Mouse (Mus musculus): ENCODE data around the gene Syt9. TPM values are rescaled to one million over a fixed set of nuclear protein-coding genes. Genes with fewer than 3 reads are reported as not detected.

The Syt9 gene
- polyA plus RNA-seq, 1 experiment from 2014 or later: 1.9 TPM

DNA sequence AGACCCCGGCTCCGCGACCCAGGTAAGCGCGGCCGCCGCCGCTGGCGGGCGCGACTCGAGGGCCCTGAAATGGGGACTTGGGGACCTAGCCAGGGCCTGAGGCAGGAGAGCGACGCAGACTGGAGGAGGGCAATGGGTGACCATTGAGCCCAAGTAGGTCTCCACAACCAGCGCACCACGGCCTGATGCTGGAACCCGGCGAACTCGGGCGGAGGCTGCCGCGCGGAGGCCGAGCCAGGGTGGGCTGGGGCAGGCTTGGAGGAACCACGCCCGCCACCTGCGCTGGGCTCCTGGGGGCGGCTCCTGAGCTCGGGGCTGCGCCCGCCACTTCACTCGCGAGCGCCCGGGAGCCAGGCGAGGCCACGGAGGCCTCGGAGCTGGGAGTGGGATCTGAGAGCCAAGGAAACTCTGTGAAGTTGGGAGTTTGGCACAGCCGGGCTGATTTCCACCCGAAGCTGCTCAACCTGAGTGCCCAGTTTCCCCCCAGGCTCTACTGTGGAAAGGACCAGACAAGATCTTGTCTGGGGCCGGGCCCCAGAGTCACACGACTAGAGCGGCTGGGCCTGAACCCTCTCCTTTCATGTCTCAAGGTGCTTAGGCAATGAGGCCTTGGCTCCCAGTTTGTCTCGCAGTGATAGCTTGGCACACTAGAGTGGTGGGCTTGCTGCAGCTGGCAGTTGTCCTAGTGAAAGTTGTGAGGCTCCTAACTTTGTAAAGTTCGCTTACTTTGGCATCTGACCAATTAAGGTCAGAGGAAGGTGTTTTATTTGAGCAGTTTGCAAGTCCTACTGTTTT lies 795 bp downstream of the Syt9 start:
- H3K9ac ChIP-seq (ENCODE audit: low read length): peak overlapping the region; percentile 73

DNA sequence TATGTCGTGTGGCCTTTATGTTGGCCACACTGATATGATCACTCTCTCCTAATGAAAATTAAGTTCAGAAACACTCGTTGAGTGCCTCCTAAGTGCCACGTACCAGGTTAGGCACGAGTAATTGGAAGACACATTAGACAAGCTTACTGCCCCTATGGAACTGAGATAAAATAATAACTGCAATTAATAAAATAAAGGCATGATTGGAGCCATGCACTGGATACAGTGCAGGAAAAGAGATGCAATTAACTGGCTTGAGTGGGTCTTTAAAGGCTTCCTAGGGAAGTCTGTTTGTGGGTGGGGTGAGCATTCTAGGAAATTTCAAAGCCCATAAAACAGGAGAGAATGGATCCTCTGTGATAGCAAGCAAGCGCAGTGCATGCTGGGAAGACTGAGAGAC lies 10.0 kb downstream of the Syt9 start:
- H3K9me3 ChIP-seq (replicated peaks; ENCODE audit: control insufficient read depth, low read length): no peaks in the 10 kb centered on the region
- H3K4me2 ChIP-seq (ENCODE audit: low read depth, low read length): no peak overlapping the region
- WGBS: 89% methylated on average over 5 of the region's 5 CpGs
- no peak overlapping the region for H3K9ac ChIP-seq (ENCODE audit: low read length)
- H3K36me3 ChIP-seq (ENCODE audit: control insufficient read depth, insufficient read depth, low read length): no peaks in the 10 kb centered on the region
- H3K27ac ChIP-seq (ENCODE audit: low read length): no peak overlapping the region
- no peak for ATAC-seq (ENCODE audit: insufficient read depth, low FRiP score)
- H3K27me3 ChIP-seq (ENCODE audit: control insufficient read depth, insufficient read depth, low read length): no peaks in the 10 kb centered on the region
- H3K4me3 ChIP-seq (replicated peaks; ENCODE audit: low read length): no peak overlapping the region
- no peaks in the 10 kb centered on the region for H3K4me1 ChIP-seq (ENCODE audit: control insufficient read depth, insufficient read depth, low read length)

More for the DNA sequence above, 795 bp downstream of the Syt9 start:
- WGBS: 4% methylated on average over 45 of the region's 45 CpGs
- Histone ChIP-seq H3K4me1 (ENCODE audit: control insufficient read depth, insufficient read depth, low read length) (peaks cover 8% of the 10 kb centered on the region; the same call in 1 of the 2 replicates), H3K4me2 (ENCODE audit: low read depth, low read length) (peak overlapping the region; percentile 100), H3K36me3 (ENCODE audit: control insufficient read depth, insufficient read depth, low read length) (no peaks in the 10 kb centered on the region), H3K9me3 (replicated peaks; ENCODE audit: control insufficient read depth, low read length) (no peaks in the 10 kb centered on the region), H3K4me3 (replicated peaks; ENCODE audit: low read length) (peak overlapping the region; percentile 67), H3K27ac (ENCODE audit: low read length) (no peak overlapping the region), H3K27me3 (ENCODE audit: control insufficient read depth, insufficient read depth, low read length) (peaks cover 41% of the 10 kb centered on the region)
- ATAC-seq (ENCODE audit: insufficient read depth, low FRiP score): peak; percentile 56; the same call in 1 of the 2 replicates

DNA sequence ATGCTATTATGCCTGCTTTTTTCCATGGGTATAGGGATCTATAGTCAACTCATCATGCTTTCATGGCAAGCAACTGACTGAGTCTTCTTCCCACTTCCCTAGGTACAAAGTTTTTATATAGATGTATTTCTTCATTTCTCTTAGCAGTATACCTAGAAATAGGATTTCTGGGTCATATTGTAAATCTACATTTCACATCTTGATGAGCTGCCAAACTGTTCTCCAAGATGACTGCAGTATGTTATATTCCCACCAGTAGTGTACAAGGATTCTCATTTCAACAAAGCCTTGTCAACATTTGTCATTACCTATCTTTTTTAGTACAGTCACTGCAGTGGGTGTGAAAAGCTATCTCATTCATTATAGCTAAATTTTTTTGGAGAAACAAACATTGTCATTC lies 19.1 kb downstream of the Syt9 start:
- ATAC-seq (ENCODE audit: insufficient read depth, low FRiP score): no peak

DNA sequence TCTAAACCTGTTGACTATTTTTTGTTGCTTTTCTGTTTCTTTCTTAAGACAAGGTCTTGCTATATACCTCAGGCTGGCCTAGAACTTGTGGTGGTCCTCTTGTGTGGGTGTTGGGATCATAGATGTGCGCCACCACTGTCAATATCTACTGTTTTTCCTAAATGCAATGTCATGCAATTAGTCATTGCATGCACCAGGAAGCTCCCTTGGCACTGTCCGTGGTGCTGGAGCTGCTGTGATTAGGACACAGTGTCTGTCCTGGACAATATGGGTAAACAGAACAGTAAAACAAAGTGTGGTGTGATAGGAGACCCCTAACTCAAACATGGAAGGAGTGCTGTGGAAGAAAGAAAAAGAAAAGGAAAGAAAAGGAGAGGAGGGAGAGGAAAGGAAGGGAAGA lies 22.2 kb downstream of the Syt9 start:
- H3K9me3 ChIP-seq (replicated peaks; ENCODE audit: control insufficient read depth, low read length): no peaks in the 10 kb centered on the region
- no peak for ATAC-seq (ENCODE audit: insufficient read depth, low FRiP score)
- H3K9ac ChIP-seq (ENCODE audit: low read length): no peak overlapping the region
- H3K4me1 ChIP-seq (ENCODE audit: control insufficient read depth, insufficient read depth, low read length): no peaks in the 10 kb centered on the region
- H3K4me3 ChIP-seq (replicated peaks; ENCODE audit: low read length): no peak overlapping the region
- no peaks in the 10 kb centered on the region for H3K27me3 ChIP-seq (ENCODE audit: control insufficient read depth, insufficient read depth, low read length)
- no peaks in the 10 kb centered on the region for H3K36me3 ChIP-seq (ENCODE audit: control insufficient read depth, insufficient read depth, low read length)
- 49% methylated on average over 2 of the region's 2 CpGs for WGBS
- no peak overlapping the region for H3K27ac ChIP-seq (ENCODE audit: low read length)
- H3K4me2 ChIP-seq (ENCODE audit: low read depth, low read length): no peak overlapping the region

More for the DNA sequence above, 19.1 kb downstream of the Syt9 start:
- no peaks in the 10 kb centered on the region for H3K36me3 ChIP-seq (ENCODE audit: control insufficient read depth, insufficient read depth, low read length)
- H3K4me2 ChIP-seq (ENCODE audit: low read depth, low read length): no peak overlapping the region
- H3K27me3 ChIP-seq (ENCODE audit: control insufficient read depth, insufficient read depth, low read length): no peaks in the 10 kb centered on the region
- no peaks in the 10 kb centered on the region for H3K9me3 ChIP-seq (replicated peaks; ENCODE audit: control insufficient read depth, low read length)
- H3K4me3 ChIP-seq (replicated peaks; ENCODE audit: low read length): no peak overlapping the region
- no peaks in the 10 kb centered on the region for H3K4me1 ChIP-seq (ENCODE audit: control insufficient read depth, insufficient read depth, low read length)
- no peak overlapping the region for H3K9ac ChIP-seq (ENCODE audit: low read length)
- no peak overlapping the region for H3K27ac ChIP-seq (ENCODE audit: low read length)

DNA sequence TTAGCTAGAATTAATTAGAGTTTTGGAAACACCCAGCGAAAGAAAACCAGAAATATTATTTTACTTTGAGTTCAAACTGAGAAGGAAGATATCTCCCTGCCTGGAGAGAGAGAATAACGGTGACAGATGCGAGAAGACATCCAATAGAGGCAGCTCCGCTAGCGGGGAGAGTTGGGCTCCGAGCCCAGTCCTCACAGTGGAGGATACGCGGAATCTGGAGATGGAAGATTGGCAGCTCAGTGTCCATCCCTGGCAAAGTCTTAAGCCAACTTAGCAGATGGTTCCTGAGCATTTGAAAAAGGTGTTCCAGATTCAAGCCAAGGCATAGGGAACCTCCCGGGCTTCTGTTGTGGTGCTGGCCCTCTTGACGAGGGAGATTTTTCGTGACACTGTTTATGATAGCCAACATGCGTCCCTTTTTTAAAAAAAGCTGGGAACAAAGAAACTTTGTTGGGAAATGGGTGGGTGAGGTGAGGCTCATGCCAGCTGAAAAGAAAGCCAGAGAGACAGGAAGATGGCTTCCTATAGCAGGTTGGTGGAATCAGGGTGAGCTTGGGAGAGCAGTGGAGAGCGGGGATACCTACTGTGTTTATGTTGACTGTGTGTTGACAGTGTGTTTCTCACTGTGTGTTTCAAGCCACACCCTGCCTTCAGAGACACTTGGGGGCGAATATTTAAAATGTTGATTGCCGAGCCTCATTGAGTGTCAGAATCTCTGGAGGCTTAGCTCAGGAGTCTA lies 29.7 kb downstream of the Syt9 start:
- Histone ChIP-seq H3K9ac (ENCODE audit: low read length) (no peak overlapping the region), H3K4me2 (ENCODE audit: low read depth, low read length) (no peak overlapping the region), H3K4me1 (ENCODE audit: control insufficient read depth, insufficient read depth, low read length) (no peaks in the 10 kb centered on the region), H3K36me3 (ENCODE audit: control insufficient read depth, insufficient read depth, low read length) (no peaks in the 10 kb centered on the region), H3K4me3 (replicated peaks; ENCODE audit: low read length) (no peak overlapping the region), H3K9me3 (replicated peaks; ENCODE audit: control insufficient read depth, low read length) (no peaks in the 10 kb centered on the region), H3K27ac (ENCODE audit: low read length) (no peak overlapping the region), H3K27me3 (ENCODE audit: control insufficient read depth, insufficient read depth, low read length) (no peaks in the 10 kb centered on the region)
- 87% methylated on average over 15 of the region's 15 CpGs for WGBS
- no peak for ATAC-seq (ENCODE audit: insufficient read depth, low FRiP score)

DNA sequence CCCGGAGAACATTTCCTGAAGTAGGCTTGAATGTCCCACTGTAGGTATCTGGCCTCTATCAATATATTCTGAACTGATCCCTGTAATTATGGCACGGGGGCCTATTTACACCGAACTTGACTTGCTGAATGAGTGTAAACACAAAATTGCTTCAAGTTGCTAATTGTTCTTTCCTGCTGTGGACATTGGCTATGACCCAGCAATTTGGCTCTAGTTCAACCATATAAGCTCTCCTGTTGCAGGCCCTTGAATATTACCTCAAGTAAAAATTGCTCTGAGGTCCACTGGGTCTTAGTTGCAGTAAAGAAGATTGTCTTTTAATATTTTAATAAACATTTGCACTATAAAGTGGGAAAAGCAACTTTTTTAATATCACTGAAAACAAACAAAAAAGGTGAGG lies 32.7 kb downstream of the Syt9 start:
- H3K4me2 ChIP-seq (ENCODE audit: low read depth, low read length): no peak overlapping the region
- H3K9me3 ChIP-seq (replicated peaks; ENCODE audit: control insufficient read depth, low read length): no peaks in the 10 kb centered on the region
- H3K36me3 ChIP-seq (ENCODE audit: control insufficient read depth, insufficient read depth, low read length): no peaks in the 10 kb centered on the region
- ATAC-seq (ENCODE audit: insufficient read depth, low FRiP score): no peak
- no peak overlapping the region for H3K9ac ChIP-seq (ENCODE audit: low read length)
- no peak overlapping the region for H3K4me3 ChIP-seq (replicated peaks; ENCODE audit: low read length)
- no peak overlapping the region for H3K27ac ChIP-seq (ENCODE audit: low read length)
- H3K4me1 ChIP-seq (ENCODE audit: control insufficient read depth, insufficient read depth, low read length): no peaks in the 10 kb centered on the region
- 82% methylated on average over 3 of the region's 3 CpGs for WGBS
- no peaks in the 10 kb centered on the region for H3K27me3 ChIP-seq (ENCODE audit: control insufficient read depth, insufficient read depth, low read length)

DNA sequence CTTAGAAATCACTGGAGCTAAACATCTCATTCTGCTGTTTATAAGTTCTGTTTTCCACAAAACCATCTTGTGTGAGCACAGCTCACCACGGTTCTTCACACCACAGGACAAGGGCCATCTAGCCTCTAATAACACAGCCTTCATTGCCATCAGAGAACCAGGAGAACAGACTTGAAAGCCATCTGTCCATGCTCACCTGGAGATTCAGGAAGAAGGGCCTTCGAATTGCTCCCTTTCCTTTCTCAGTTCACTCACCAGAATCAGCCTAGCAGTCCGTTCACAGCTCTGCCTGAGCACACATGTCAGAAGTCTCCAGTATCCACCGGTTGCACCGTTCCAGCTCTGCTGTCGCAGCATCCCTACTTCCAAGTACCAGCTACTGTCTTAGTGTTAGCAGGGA lies 44.4 kb downstream of the Syt9 start:
- Histone ChIP-seq H3K36me3 (ENCODE audit: control insufficient read depth, insufficient read depth, low read length) (no peaks in the 10 kb centered on the region), H3K9me3 (replicated peaks; ENCODE audit: control insufficient read depth, low read length) (0 out of 2 replicates have a peak, but pooled peaks cover 3% of the 10 kb centered on the region), H3K4me1 (ENCODE audit: control insufficient read depth, insufficient read depth, low read length) (no peaks in the 10 kb centered on the region), H3K4me3 (replicated peaks; ENCODE audit: low read length) (no peak overlapping the region), H3K4me2 (ENCODE audit: low read depth, low read length) (no peak overlapping the region), H3K9ac (ENCODE audit: low read length) (no peak overlapping the region), H3K27me3 (ENCODE audit: control insufficient read depth, insufficient read depth, low read length) (no peaks in the 10 kb centered on the region), H3K27ac (ENCODE audit: low read length) (no peak overlapping the region)
- 83% methylated on average over 6 of the region's 6 CpGs for WGBS
- no peak for ATAC-seq (ENCODE audit: insufficient read depth, low FRiP score)

DNA sequence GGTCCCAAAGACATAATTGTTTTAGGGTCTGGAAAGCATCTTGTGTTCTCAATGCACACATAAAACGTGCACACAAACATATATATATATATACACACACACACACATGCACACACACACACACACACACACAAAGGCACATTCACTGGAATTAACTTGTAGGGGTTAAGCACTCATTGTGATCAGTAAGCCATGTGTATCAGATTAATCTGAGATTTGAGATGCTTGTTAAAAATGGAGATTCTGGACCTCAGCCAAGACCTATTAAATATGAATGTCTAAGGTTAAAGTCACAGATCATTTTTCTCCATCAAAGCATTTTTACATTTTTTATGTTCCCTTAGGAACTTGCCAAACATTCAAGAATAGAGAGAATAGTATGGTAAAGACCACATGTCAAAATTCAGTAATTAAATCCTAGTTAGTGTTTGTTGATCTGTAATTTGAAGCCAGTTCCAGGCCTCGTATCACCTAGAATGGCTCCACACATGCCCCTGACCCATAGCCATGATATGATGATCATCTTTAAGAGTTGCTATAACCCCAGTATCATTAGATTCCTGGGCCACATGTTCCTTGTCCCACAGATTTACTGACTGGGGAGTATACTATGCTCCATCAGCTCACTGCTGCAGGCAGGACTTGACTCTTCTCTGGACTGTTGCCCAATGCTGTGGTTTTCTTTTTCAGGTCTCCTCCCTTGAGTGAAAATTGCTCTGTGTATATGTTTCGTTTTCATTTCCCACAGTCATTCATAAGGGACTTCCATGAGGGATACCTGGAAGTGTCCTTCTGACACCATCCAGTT lies 46.7 kb downstream of the Syt9 start:
- H3K9me3 ChIP-seq (replicated peaks; ENCODE audit: control insufficient read depth, low read length): 0 out of 2 replicates have a peak, but pooled peaks cover 3% of the 10 kb centered on the region
- no peaks in the 10 kb centered on the region for H3K4me1 ChIP-seq (ENCODE audit: control insufficient read depth, insufficient read depth, low read length)
- H3K36me3 ChIP-seq (ENCODE audit: control insufficient read depth, insufficient read depth, low read length): no peaks in the 10 kb centered on the region
- ATAC-seq (ENCODE audit: insufficient read depth, low FRiP score): no peak
- H3K27me3 ChIP-seq (ENCODE audit: control insufficient read depth, insufficient read depth, low read length): no peaks in the 10 kb centered on the region
- H3K4me3 ChIP-seq (replicated peaks; ENCODE audit: low read length): no peak overlapping the region
- H3K27ac ChIP-seq (ENCODE audit: low read length): no peak overlapping the region
- 39% methylated on average over 3 of the region's 3 CpGs for WGBS
- H3K4me2 ChIP-seq (ENCODE audit: low read depth, low read length): no peak overlapping the region
- H3K9ac ChIP-seq (ENCODE audit: low read length): no peak overlapping the region

DNA sequence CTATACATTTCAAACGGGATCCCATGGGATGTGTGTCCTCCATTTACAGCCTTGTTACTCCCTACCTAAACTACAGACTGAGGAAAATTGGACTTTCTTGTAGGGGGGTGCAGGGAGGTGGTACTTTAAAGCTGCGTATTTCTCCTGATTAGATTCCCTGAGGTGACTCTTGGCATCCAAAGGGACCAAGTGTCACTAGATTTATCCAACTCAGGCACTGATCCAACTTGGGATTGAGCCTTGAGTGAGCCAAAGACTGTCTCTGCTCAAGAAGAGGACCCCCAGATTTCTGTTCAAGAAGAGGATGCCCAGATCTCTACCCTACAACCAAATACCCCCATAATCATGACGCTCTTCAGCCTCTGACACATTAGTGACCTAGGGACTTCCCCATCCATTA lies 66.9 kb downstream of the Syt9 start:
- ATAC-seq (ENCODE audit: insufficient read depth, low FRiP score): no peak
- Histone ChIP-seq H3K4me2 (ENCODE audit: low read depth, low read length) (no peak overlapping the region), H3K27ac (ENCODE audit: low read length) (no peak overlapping the region), H3K36me3 (ENCODE audit: control insufficient read depth, insufficient read depth, low read length) (no peaks in the 10 kb centered on the region), H3K4me3 (replicated peaks; ENCODE audit: low read length) (no peak overlapping the region), H3K9me3 (replicated peaks; ENCODE audit: control insufficient read depth, low read length) (no peaks in the 10 kb centered on the region), H3K9ac (ENCODE audit: low read length) (no peak overlapping the region), H3K4me1 (ENCODE audit: control insufficient read depth, insufficient read depth, low read length) (no peaks in the 10 kb centered on the region), H3K27me3 (ENCODE audit: control insufficient read depth, insufficient read depth, low read length) (no peaks in the 10 kb centered on the region)
- 88% methylated on average over 3 of the region's 3 CpGs for WGBS
